Mouse (Mus musculus): ENCODE data around the gene Ssr2.

The Ssr2 gene

DNA sequence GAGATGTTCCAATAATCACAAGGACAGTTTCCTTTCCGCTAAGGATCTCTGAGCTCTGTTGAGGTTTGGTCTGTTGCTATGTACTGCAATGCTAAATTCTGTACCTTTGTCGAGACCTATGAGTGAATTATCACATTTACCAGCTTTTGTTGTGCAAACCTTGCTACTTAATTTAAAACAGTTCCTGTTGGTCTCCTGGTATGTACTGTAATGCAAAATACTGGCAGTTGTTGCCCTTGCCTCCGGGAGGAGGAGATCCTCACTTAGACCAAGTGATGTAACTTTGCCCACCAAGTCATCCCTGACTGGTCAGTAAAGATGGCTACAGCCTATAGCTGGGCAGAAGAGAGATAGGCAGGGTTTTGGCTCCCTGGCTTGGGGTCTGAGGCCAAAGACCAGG lies at the start of gene Ssr2:
Gene Ssr2, plus strand, starts transcription at position 337 of the 400 bp plus-strand sequence.
- DNase-seq (ENCODE audit: low spot score in 2 of 2) = no peak

DNA sequence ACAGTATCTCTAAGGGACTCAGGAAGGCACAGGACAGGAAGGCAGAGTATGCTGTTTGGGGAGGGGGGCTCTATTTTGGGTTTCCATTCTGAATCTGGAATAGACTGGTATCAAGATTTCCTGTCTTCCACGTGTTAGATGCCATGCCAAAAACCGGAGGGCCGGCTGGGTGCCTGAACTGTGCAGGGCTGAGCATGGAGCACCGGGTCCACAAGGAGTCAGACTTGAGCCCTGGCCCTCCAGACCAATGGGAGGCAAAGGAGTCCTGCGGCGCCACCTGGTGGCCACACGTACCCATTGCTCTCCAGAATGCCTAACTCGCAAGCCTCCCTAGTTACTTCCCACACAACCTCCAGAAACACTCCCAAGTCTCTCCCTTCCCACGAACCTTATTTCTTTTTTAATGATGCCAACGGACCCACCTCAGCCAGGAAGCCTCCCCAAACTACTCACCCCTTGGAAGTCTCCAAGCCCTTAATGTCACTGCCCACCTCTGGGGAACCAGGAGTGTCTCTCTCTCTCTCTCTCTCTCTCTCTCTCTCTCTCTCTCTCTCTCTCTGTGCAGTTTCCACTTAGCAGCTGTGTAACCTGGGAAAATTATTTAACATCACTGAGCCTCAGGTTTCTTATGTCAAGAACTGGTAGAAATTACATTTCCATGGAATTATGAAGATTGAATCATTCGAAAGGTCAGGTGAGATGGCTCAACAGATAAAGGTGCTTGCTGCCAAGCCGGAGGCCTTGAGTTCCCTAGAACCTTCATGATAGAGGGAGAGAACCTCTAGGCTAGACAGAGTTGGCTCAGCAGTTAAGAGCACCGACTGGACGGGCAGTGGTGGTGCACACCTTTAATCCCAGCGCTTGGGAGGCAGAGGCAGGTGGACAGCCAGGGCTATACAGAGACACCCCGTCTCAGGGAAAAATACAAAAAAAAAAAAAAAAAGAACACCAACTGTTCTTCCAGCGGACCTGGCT lies 49.2 kb upstream of the Ssr2 start:
- peak; percentile 75 to 86 for DNase-seq (ENCODE audit: low spot score in 2 of 2)

DNA sequence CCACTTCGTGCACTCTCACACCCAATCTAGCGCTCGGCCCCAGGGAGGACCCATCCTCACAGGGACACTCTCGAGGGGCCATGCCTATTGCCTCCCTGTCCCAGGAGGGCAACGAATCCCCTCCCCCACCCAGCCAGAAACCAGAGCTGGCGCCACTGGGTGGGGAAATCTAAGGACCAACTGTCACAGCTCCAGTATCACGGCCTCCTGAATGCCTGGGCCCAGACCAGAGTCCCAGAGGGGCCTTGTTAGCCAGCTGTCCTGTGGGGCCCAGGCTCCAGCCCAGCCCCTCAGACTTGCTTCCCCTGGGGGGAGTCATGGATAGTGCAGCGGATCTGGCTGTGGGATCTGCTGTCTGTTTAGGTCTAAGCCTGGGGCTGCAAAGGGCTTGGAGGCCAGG lies 48.1 kb upstream of the Ssr2 start:
- no peak for DNase-seq (ENCODE audit: low spot score in 2 of 2)

DNA sequence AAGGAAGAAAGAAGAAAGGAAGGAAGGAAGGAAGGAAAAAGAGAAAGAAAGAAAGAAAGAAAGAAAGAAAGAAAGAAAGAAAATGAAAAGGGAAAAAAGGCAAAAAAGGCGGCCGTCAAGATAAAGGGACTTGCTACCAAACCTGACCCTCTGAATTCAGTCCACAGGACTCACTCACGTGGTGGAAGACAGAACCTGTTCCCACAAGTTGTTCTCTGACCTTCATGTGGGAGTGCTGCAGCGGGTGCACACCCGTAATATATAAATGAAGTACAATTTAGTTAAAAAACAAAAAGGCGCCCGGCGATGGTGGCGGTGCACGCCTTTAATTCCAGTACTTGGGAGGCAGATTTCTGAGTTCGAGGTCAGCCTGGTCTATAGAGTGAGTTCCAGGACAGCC lies 47.0 kb upstream of the Ssr2 start:
- DNase-seq (ENCODE audit: low spot score in 2 of 2) = no peak

DNA sequence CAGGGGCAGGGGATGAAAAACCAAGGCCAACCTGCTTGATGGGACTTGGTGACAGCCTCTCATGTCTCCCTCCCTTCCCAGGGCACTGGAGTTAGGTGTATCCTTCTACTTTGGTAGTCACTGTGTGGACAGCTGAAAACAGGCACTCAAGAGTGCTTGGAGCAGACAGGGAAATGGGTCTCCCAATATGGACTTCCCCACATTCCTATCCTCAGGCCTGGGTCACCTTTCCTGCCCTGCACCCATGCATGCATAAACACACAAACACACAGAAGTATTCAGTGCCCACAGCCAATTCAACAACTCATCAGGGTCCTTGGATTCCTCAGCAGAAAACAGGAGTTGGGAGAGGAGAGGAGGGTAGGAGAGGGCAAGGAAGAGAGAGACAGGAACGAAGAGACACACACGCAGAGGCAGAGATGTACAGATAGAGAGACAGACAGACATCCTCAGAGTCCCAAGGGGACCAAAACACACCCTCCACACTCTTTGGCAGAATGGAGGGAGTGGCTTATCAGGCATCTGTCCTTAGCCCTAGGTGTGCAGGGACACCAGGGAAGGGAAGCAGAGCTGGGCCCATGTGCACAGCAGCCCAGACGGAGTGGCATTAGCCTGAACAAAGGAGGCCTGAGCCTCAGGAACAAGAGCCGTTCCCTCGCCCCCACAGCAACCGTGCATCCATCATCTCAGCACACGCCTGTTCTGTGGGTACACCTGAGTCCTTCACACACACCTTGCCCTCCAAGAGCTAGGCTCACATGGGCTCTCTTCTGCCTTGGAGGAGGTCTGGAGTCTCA lies 46.3 kb upstream of the Ssr2 start:
- DNase-seq (ENCODE audit: low spot score in 2 of 2) = no peak

DNA sequence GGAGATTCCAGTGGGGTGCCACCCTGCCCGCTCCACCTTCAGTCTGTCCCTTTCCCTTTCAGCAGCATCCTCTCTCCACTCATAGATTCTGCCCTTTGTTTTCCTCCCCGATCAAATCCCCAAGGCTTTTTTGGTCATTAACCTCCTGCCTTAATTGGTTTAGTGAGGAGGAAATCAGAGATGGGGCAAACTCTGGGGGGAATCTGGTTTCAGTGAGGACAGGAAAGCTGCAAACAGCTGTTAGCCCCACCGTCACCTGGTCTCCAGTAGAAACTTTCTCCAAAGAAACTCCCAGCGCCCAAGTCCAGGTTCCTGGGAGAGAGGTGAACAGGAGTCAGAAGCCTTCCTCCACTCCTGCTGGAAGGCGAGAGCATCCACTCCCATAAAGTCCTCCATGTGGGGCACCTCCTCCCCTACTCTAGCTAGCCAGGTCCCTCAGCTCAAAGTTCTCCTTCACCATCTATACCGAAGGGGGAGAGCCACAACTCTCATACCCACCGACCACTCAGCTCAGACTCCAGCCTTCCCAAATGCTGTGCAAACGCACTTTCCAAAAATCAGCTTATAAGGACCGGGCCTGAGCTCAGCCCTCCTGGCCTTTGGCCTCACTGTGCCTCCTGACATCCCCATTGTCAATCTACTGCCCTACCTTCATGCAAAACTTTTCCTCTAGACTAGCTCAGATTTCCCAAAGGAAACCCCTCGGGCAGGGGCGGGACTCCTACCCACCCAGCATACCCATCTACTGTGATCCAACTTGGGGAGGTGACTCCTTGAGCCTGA lies 45.4 kb upstream of the Ssr2 start:
- no peak for DNase-seq (ENCODE audit: low spot score in 2 of 2)

GRCm38 (mm10) chr3:88531348-88532298 lies 44.1 kb upstream of the Ssr2 start:
- peak; percentile 87 for DNase-seq (ENCODE audit: low spot score in 2 of 2)

GRCm38 (mm10) chr3:88532299-88532674 lies 43.4 kb upstream of the Ssr2 start, which contains the start of gene Mex3a:
Gene Mex3a (plus strand): TSS chr3:88532395.
- no peak for DNase-seq (ENCODE audit: low spot score in 2 of 2)

DNA sequence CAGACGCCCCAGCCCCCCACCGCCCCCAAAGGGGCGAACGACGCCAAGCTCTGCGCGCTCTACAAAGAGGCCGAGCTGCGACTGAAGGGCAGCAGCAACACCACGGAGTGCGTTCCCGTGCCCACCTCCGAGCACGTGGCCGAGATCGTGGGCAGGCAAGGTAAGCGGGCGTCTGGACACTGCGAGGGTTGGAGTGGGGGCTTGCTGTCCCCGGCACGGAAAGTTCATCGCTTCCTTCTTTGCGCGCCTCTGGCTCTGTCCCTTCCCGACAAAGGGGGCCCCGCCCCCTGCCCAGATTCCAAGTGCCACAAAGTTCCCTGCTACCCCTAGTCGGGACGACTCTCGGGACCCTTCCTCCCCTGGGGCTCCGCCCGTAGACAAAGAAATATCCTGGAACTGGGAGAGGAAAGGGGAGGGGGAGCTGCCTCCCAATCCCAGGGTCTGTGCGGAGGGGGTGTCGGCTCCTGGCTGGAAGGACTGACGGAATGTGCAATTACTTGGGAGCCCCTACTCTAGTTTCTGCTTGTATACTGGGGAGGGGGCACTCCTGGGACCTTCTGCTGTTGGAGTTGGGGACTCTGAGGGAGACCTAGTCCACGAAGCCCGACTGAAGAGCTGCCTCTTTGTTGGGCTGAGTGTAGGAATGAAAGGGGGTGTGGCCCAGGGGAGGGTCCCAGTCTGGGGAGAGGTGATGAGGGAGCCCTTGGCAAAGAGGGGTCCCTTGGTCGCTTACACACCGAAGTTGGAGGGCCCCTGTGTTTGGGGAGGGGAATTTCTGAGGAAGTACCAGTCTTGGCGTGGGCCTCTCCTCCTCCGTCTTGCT lies 42.8 kb upstream of the Ssr2 start:
- DNase-seq (ENCODE audit: low spot score in 2 of 2) = no peak

- no peak for DNase-seq (ENCODE audit: low spot score in 2 of 2)
Observed at GRCm38 (mm10) chr3:88533706-88534105, 42.0 kb upstream of the Ssr2 start.

- DNase-seq (ENCODE audit: low spot score in 2 of 2) = no peak
Observed at GRCm38 (mm10) chr3:88535005-88535404, 40.7 kb upstream of the Ssr2 start.

- DNase-seq (ENCODE audit: low spot score in 2 of 2) = no peak
Observed at GRCm38 (mm10) chr3:88535527-88535926, 40.1 kb upstream of the Ssr2 start.

GRCm38 (mm10) chr3:88536103-88536930 lies 39.4 kb upstream of the Ssr2 start:
- DNase-seq (ENCODE audit: low spot score in 2 of 2) = peak; percentile 77 to 83

- DNase-seq (ENCODE audit: low spot score in 2 of 2) = no peak
Observed at GRCm38 (mm10) chr3:88537146-88537545, 38.5 kb upstream of the Ssr2 start.

DNA sequence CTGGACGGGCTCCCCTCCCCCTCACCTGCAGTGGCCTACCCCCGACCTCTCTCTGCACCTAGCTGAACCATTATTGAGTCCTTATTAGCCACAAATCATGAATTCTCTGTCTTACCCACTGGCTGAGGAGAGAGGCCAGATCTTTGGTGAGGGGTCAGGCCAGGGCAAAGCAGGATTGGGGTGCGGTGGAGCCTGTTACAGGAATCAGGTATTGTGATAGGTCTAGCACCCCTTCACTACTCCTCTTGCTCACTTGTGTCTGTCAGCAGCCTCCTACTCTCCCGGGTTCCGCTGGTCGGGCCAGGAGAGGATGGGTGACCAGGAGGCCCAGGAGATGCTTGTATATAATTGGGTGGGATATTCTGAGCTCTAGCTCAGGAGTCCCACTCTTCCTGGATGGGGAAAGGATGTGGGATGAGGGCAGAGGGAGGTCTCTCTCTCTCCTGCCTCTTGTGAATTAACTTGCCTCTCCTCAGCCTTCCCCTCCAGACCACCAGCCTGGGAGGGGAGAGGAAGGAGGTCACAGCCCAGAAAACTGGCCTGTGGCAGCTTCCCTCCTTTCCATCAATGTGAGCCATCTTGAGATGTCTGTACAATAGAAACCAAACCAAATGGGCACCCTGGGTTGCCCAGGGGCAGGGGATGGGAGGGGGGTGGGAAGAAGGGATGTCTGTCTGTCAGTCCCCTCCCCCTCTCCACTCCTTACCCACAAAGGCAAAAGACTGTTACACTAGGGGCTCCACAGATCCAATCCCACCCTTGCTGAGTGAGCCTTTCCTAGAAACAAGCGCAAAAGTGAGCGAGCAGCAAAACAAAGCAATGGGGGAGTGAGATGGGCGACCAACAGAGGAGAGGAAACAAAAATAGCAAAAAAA lies 37.2 kb upstream of the Ssr2 start:
- no peak for DNase-seq (ENCODE audit: low spot score in 2 of 2)

- DNase-seq (ENCODE audit: low spot score in 2 of 2) = no peak
Observed at GRCm38 (mm10) chr3:88539397-88539796, 36.3 kb upstream of the Ssr2 start.

DNA sequence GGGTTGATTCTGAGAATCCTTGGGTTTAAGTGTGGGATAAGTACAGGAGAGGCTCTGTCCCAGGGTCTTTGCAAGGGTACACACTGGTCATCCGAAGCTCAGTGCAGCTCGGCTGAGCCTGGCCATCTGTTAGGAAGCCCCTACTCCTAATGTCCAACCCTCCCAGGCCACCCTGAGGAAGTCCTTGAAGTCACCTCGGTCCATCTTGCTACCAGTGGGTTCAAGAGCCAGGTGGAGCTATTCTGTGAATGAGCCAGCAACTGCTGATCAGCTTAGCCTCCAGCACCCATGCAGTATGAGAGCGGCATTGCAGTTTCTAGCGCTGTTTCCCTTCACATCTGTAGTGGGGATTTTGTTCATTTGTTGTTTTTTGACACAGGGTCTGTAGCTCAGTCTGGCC lies 35.6 kb upstream of the Ssr2 start:
- no peak for DNase-seq (ENCODE audit: low spot score in 2 of 2)
